Mouse (Mus musculus) bone marrow, adult 2 months (tissue): ENCODE data around the gene Asb1. TPM values are rescaled to one million over a fixed set of nuclear protein-coding genes. Genes with fewer than 3 reads are reported as not detected.

Source experiments
- H3K27ac ChIP-seq: fragments of 200-500 bp; 2 replicates; pipeline ENCODE4 v1.5.1; 2012; ENCODE audit warnings: low read depth, mild to moderate bottlenecking, control low read depth, inconsistent platforms, low read length; ENCODE audit not compliant: control insufficient read depth, poor library complexity, insufficient read depth
- H3K4me1 ChIP-seq: fragments of 200-500 bp; 2 replicates; pipeline ENCODE4 v1.6.1; 2011; ENCODE audit warnings: low read length; ENCODE audit not compliant: control insufficient read depth, insufficient read depth
- H3K4me3 ChIP-seq: fragments of 200-500 bp; replicated peaks from 2 replicates; pipeline ENCODE3; 2011; ENCODE audit warnings: mild to moderate bottlenecking, low read depth, low read length, control low read depth; ENCODE audit not compliant: control insufficient read depth
- CTCF ChIP-seq: fragments of 200-500 bp; IDR thresholded peaks from 2 replicates; pipeline ENCODE4 v1.5.1; 2011; ENCODE audit warnings: low read length, control low read depth; ENCODE audit not compliant: control insufficient read depth, insufficient read depth
- POLR2A ChIP-seq: fragments of 200-500 bp; IDR thresholded peaks from 2 replicates; pipeline ENCODE4 v1.6.1; 2011; ENCODE audit warnings: low read depth, mild to moderate bottlenecking, control low read depth, low read length, borderline replicate concordance; ENCODE audit not compliant: control insufficient read depth
- WGBS: fragments of 180-500 bp; shearing (Covaris S2); methylation state at CpG from one replicate; pipeline ENCODE4 v1.1.7; 2018; 5-methylcytosine and 5-hydroxymethylcytosine counted together
- polyA plus RNA-seq: library from polyadenylated mRNA; stranded (reverse); fragments of >200 nt; gene quantifications from 2 replicates; pipeline ENCODE4 v1.2.4, GENCODE M21; 2011; ENCODE audit warnings: low replicate concordance; ENCODE audit not compliant: missing spikeins, insufficient read depth, insufficient read length

Gene Asb1
- polyA plus RNA-seq, 1 experiment: 40.9 TPM

GRCm38 (mm10) chr1:91606701-91607100 is 66.4 kb downstream of the Asb1 start:
- WGBS: 59% methylated on average over 7 of the region's 7 CpGs
- Histone ChIP-seq H3K4me1 (no peaks in the 10 kb centered on the region), H3K4me3 (no peak overlapping the region), H3K27ac (no peak overlapping the region)
- TF ChIP-seq CTCF (no peak), POLR2A (no peak)

- Histone ChIP-seq H3K4me3 (no peak overlapping the region), H3K4me1 (no peaks in the 10 kb centered on the region), H3K27ac (no peak overlapping the region)
- TF ChIP-seq CTCF: no peak
- no peak for TF ChIP-seq POLR2A
- WGBS: 66% methylated on average over 6 of the region's 6 CpGs
These were observed 66.8 kb downstream of the Asb1 start for GRCm38 (mm10) chr1:91607141-91607540.

Other genes with a start within 250 kb of the Asb1 start
- 24.1 and 26.7 TPM in 2 replicates for gene Scly, start 242.2 kb upstream of the Asb1 start, polyA plus RNA-seq
- gene Espnl, start 218.5 kb upstream of the Asb1 start, polyA plus RNA-seq: not detected in 2 replicates
- not detected in 2 replicates for gene Klhl30, start 189.5 kb upstream of the Asb1 start, polyA plus RNA-seq
- 0.68 and 5.2 TPM in 2 replicates for gene Erfe, start 174.1 kb upstream of the Asb1 start, polyA plus RNA-seq
- 111 and 202 TPM in 2 replicates for gene Ilkap, start 141.7 kb upstream of the Asb1 start, polyA plus RNA-seq
- 23.3 and 32.9 TPM in 2 replicates for gene Hes6, start 126.5 kb upstream of the Asb1 start, polyA plus RNA-seq
- 2.3 and 9.4 TPM in 2 replicates for gene Per2, start 81.2 kb upstream of the Asb1 start, polyA plus RNA-seq
- 2.7 and 6.8 TPM in 2 replicates for gene Traf3ip1, start 45.9 kb upstream of the Asb1 start, polyA plus RNA-seq